Mouse (Mus musculus) liver, adult 2 months (tissue): ENCODE measurements around the gene St5. TPM values are rescaled to one million over a fixed set of nuclear protein-coding genes. Genes with fewer than 3 reads are reported as not detected.

ENCODE experiments used
- DNase-seq: peaks from one replicate; pipeline ENCODE4 v3.0.0-alpha.2; 2011; ENCODE audit warnings: low read depth, low spot score; ENCODE audit errors: extremely low read depth
- H3K27ac ChIP-seq: fragments of 200-500 bp; replicated peaks from 2 replicates; pipeline ENCODE4 v1.5.1; 2012; ENCODE audit warnings: low read depth, mild to moderate bottlenecking, control low read depth, inconsistent platforms, low read length; ENCODE audit not compliant: insufficient read depth
- H3K27me3 ChIP-seq: fragments of 200-500 bp; 2 replicates; pipeline ENCODE4 v1.6.1; 2012; ENCODE audit warnings: mild to moderate bottlenecking, moderate library complexity, low read length, inconsistent platforms; ENCODE audit not compliant: control insufficient read depth, insufficient read depth
- H3K36me3 ChIP-seq: fragments of 200-500 bp; 2 replicates; pipeline ENCODE4 v1.6.1; 2012; ENCODE audit warnings: low read length, inconsistent platforms; ENCODE audit not compliant: control insufficient read depth, insufficient read depth
- H3K4me1 ChIP-seq: fragments of 200-500 bp; 2 replicates; pipeline ENCODE4 v1.6.1; 2011; ENCODE audit warnings: low read length; ENCODE audit not compliant: control insufficient read depth, insufficient read depth
- H3K4me3 ChIP-seq: fragments of 200-500 bp; 2 replicates; pipeline ENCODE4 v1.5.1; 2011; ENCODE audit warnings: low read depth, mild to moderate bottlenecking, control low read depth, low read length, moderate library complexity; ENCODE audit not compliant: insufficient read depth
- H3K79me2 ChIP-seq: fragments of 200-500 bp; 2 replicates; pipeline ENCODE4 v1.6.1; 2012; ENCODE audit warnings: inconsistent platforms, mild to moderate bottlenecking, low read length, moderate library complexity; ENCODE audit not compliant: control insufficient read depth, insufficient read depth
- H3K9ac ChIP-seq: fragments of 200-500 bp; 2 replicates; pipeline ENCODE4 v1.6.1; 2012; ENCODE audit warnings: low read depth, mild to moderate bottlenecking, control low read depth, inconsistent platforms, low read length
- CTCF ChIP-seq: fragments of 200-500 bp; IDR thresholded peaks from 2 replicates; pipeline ENCODE4 v1.5.1; 2011; ENCODE audit warnings: low read depth, low read length, control low read depth
- POLR2A ChIP-seq: fragments of 200-500 bp; IDR thresholded peaks from 2 replicates; pipeline ENCODE4 v1.6.1; 2011; ENCODE audit warnings: low read length, control low read depth; ENCODE audit not compliant: insufficient read depth; ENCODE audit errors: extremely low read depth
- WGBS: fragments of 180-500 bp; shearing (Covaris S2); methylation state at CpG from one replicate; pipeline ENCODE4 v1.1.7; 2018; 5-methylcytosine and 5-hydroxymethylcytosine counted together
- polyA plus RNA-seq: library from polyadenylated mRNA; depleted of rRNA; stranded (reverse); fragments of >200 nt; gene quantifications from 2 replicates; pipeline ENCODE4 v1.2.3, GENCODE M21; 2012
- total RNA-seq: library from RNA; depleted of rRNA; stranded (reverse); fragments of >200 nt; gene quantifications from 2 replicates; pipeline ENCODE4 v1.2.3, GENCODE M21; 2014

Gene St5
- total and polyA plus RNA-seq, 2 experiments, result 8.3 to 36.4 TPM

DNA sequence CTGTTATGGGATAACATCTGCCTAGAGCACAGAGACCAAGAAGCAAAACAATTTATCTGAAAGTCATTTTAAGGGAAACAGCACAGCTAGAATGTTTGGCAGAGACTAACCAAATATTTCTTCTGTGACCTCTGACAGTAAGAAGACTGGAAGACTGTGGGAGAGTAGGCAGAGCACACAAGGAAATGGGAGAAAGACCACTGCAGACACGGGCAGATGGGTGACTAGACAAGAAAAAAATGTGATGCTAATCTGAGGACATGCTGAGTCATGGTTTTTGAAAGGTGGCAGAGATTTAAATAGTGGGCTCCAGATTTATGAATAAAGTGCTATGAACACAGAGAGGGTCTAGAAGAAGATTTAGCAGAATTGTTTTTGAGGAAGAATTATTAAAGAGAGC is 61.4 kb downstream of the St5 start:
- Histone ChIP-seq H3K9ac (no peak overlapping the region), H3K27me3 (no peaks in the 10 kb centered on the region), H3K36me3 (no peaks in the 10 kb centered on the region), H3K4me3 (no peak overlapping the region), H3K27ac (no peak overlapping the region), H3K79me2 (no peaks in the 10 kb centered on the region), H3K4me1 (no peaks in the 10 kb centered on the region)
- TF ChIP-seq POLR2A (no peak), CTCF (no peak)
- WGBS, result 54% methylated on average over 1 of the region's 1 CpGs
- no peak for DNase-seq

DNA sequence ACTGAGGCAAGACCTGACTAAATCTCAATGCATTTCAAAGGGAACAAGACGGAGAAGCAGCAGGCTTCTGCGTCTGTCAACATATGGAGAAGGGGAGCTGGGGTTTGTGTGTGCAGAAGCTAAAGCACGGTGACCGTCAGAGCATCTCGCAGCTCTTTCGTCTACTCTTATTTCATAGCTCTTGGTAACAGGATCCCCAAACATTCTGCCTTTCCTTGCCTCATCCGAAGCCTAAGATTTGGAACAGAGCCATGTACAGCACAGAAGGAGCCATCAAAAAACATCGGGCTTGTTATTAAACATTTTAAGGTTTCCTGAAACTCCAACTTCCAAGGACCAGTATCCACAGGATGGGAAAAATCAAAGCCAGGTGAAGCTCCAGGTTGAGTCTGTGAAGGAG is 62.3 kb downstream of the St5 start:
- TF ChIP-seq POLR2A, result no peak
- TF ChIP-seq CTCF, result no peak
- 94% methylated on average over 8 of the region's 8 CpGs for WGBS
- no peaks in the 10 kb centered on the region for H3K4me1 ChIP-seq
- no peak overlapping the region for H3K9ac ChIP-seq
- H3K27me3 ChIP-seq, result no peaks in the 10 kb centered on the region
- no peak overlapping the region for H3K27ac ChIP-seq
- H3K79me2 ChIP-seq, result no peaks in the 10 kb centered on the region
- H3K4me3 ChIP-seq, result no peak overlapping the region
- no peak for DNase-seq
- no peaks in the 10 kb centered on the region for H3K36me3 ChIP-seq

DNA sequence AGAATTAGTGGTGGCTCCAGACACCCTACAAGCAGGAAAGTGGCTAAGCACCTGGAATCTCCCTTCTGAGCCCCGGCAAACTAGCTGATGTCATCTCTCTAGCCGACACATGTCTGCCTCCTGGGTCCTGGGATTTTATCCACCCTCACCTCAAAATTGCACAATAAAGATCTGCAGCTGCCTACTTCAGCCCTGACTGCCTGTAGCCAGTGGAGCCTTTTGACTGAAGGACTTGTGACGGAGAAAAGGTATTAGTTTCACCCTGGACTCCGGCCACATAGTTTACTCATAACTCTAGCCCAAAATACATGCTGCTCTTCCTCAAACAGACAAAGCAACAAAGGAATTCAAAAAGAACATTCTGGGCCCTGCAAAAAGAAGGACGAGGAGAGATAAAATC is 66.0 kb downstream of the St5 start:
- Histone ChIP-seq H3K27ac (no peak overlapping the region), H3K4me1 (no peaks in the 10 kb centered on the region), H3K79me2 (no peaks in the 10 kb centered on the region), H3K27me3 (no peaks in the 10 kb centered on the region), H3K36me3 (no peaks in the 10 kb centered on the region), H3K4me3 (no peak overlapping the region), H3K9ac (no peak overlapping the region)
- no peak for DNase-seq
- WGBS, result 61% methylated on average over 5 of the region's 5 CpGs
- no peak for TF ChIP-seq CTCF
- TF ChIP-seq POLR2A, result no peak

DNA sequence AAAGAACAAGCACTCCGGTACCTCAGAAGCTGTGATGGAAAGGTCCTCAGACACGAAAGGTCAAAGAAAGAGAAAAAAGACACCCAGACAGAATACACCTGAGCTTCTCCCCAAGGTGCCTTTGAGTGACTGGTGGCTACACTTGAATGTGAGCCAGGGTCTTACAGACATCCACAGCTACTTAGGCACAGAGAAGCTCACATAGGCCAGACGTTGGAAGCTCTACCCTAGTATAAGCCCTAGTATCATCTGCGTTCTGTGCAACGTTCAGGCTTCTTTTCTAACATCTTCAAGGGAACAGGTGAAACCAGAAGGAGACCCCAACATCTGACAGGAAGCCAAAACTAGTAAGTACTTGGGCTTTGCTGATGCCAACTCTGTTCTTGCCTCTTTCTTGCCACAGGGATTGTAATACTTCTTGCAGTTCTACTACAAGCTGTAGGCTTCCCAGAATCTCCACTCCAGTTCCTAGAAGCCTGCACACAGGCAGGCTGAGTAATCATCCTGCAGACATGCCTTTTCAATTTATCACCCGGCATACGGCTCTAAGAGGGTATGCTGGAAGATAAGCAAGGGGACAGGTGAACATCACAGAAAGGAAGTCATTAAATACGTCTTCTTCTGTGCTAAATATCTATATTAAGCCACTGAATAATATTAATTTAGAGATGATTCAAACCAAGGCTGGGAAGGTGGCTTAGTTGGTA is 67.2 kb downstream of the St5 start:
- Histone ChIP-seq H3K36me3 (no peaks in the 10 kb centered on the region), H3K4me1 (no peaks in the 10 kb centered on the region), H3K9ac (no peak overlapping the region), H3K79me2 (no peaks in the 10 kb centered on the region), H3K27ac (no peak overlapping the region), H3K4me3 (no peak overlapping the region), H3K27me3 (no peaks in the 10 kb centered on the region)
- WGBS, result 88% methylated on average over 8 of the region's 8 CpGs
- DNase-seq, result no peak
- TF ChIP-seq CTCF (no peak), POLR2A (no peak)

DNA sequence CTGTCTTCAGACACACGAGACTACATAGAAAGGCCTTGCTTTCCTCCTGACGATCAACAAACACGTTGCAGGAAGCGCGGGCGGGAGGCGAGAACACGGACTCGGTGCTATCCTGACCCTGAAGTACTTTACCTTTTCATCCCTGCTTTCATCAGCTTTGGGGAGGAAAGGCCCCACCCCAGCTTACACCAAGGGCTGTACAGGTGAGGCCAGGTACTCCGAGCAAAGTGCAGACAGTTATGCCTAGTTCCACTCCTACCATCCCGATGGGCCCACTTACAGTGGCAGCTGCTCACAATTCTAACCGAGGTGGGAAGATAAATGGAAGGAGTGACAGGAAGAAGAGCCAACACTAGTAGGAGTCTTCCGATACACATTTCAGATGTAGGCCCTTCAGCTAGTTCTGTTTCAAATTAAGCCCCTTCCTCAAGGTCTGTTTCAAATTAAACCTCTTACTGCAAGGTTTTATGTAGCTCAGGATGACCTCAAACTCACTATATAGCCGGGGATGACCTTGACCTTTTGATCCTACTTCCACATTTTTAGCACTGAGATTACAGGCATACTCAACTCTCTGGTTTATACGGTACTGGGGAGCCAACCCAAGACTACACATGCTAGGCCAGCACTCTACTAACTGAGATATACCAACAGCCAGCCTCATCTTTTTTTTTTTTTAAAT is 69.9 kb downstream of the St5 start:
- no peaks in the 10 kb centered on the region for H3K36me3 ChIP-seq
- TF ChIP-seq POLR2A, result no peak
- TF ChIP-seq CTCF, result no peak
- no peaks in the 10 kb centered on the region for H3K79me2 ChIP-seq
- H3K27me3 ChIP-seq, result no peaks in the 10 kb centered on the region
- H3K4me3 ChIP-seq, result no peak overlapping the region
- H3K4me1 ChIP-seq, result peaks cover 6% of the 10 kb centered on the region
- 87% methylated on average over 15 of the region's 15 CpGs for WGBS
- DNase-seq, result no peak
- H3K9ac ChIP-seq, result no peak overlapping the region
- H3K27ac ChIP-seq, result no peak overlapping the region

DNA sequence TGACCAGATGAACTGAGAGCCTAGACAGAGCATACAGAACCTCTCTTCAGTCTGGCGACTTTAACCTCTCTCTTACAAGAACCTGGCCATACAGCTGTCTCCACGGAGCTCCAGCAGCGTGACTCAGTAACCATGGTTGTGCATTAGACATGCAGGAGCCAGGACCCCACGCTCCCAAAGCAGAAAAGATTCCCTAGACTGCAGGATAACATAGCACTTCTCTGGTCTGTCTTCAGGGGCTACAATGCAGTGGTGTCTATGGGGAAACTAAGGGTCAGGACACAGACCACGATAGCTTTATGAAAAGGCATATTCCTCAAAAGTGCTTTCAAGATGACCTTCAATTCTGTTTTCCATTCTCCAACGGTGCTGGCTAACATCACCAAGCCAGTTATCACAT is 72.1 kb downstream of the St5 start:
- TF ChIP-seq POLR2A (no peak), CTCF (no peak)
- no peaks in the 10 kb centered on the region for H3K27me3 ChIP-seq
- no peak overlapping the region for H3K4me3 ChIP-seq
- H3K9ac ChIP-seq, result no peak overlapping the region
- H3K36me3 ChIP-seq, result no peaks in the 10 kb centered on the region
- H3K27ac ChIP-seq, result 0 out of 2 replicates have a peak overlapping the region, but pooled peaks have one; percentile 4
- WGBS, result 57% methylated on average over 6 of the region's 6 CpGs
- no peak for DNase-seq
- H3K4me1 ChIP-seq, result peaks cover 6% of the 10 kb centered on the region
- no peaks in the 10 kb centered on the region for H3K79me2 ChIP-seq
